Mouse (Mus musculus): ENCODE results near the gene Tex19.2.

GRCm38 (mm10) chr11:121108061-121108460, 10.4 kb downstream of the Tex19.2 start:
- TF ChIP-seq CTCF (IDR thresholded peaks at IDR 0.05; ENCODE audit: insufficient read depth, low read depth, low read length) (no peak), POLR2A (IDR thresholded peaks at IDR 0.05; ENCODE audit: insufficient read depth, low read depth, low read length) (no peak)
